Mouse (Mus musculus) forebrain, embryonic 14.5 days (tissue): ENCODE measurements around the gene Pard3b. TPM values are rescaled to one million over a fixed set of nuclear protein-coding genes. Genes with fewer than 3 reads are reported as not detected.

Experiments
- ATAC-seq: fragments of 200-750 bp; cut with Nextera tagmentation; 2 replicates; pipeline ENCODE4 v1.8.0; 2017; ENCODE audit warnings: mild to moderate bottlenecking, moderate library complexity
- DNase-seq: peaks from one replicate; pipeline ENCODE4 v3.0.0-alpha.2; 2015; ENCODE audit warnings: low spot score
- H3K27ac ChIP-seq: fragments of 300-500 bp; sonication (generic); 2 replicates; pipeline ENCODE4 v1.5.1; 2014; ENCODE audit warnings: low read depth, mild to moderate bottlenecking, control low read depth, low read length, moderate library complexity
- H3K27me3 ChIP-seq: fragments of 300-500 bp; sonication (generic); replicated peaks from 2 replicates; pipeline ENCODE4 v1.6.1; 2014; ENCODE audit warnings: low read length, control low read depth, mixed read lengths; ENCODE audit not compliant: control insufficient read depth, insufficient read depth
- H3K36me3 ChIP-seq: fragments of 300-500 bp; sonication (generic); 2 replicates; pipeline ENCODE4 v1.6.1; 2014; ENCODE audit warnings: low read length, control low read depth; ENCODE audit not compliant: control insufficient read depth, insufficient read depth
- H3K4me1 ChIP-seq: fragments of 300-500 bp; sonication (generic); 2 replicates; pipeline ENCODE4 v1.6.1; 2014; ENCODE audit warnings: antibody characterized with exemption, low read length, control low read depth; ENCODE audit not compliant: control insufficient read depth, insufficient read depth
- H3K4me2 ChIP-seq: fragments of 300-500 bp; sonication (generic); 2 replicates; pipeline ENCODE4 v1.6.1; 2014; ENCODE audit warnings: mild to moderate bottlenecking, control low read depth, low read length
- H3K4me3 ChIP-seq: fragments of 300-500 bp; sonication (generic); 2 replicates; pipeline ENCODE4 v1.5.1; 2014; ENCODE audit warnings: low read depth, low read length, control low read depth
- H3K9ac ChIP-seq: fragments of 300-500 bp; sonication (generic); 2 replicates; pipeline ENCODE4 v1.6.1; 2014; ENCODE audit warnings: mild to moderate bottlenecking, low read length, control low read depth, moderate library complexity
- H3K9me3 ChIP-seq: fragments of 300-500 bp; sonication (generic); replicated peaks from 2 replicates; pipeline ENCODE4 v1.6.1; 2016; ENCODE audit warnings: low read length, control low read depth, mixed read lengths; ENCODE audit not compliant: control insufficient read depth
- WGBS: fragments of 180-500 bp; shearing (Covaris S2); extraction: QIAGEN DNeasy Blood & Tissue Kit; methylation state at CpG from one replicate; pipeline ENCODE4 v1.1.7; 2014; 5-methylcytosine and 5-hydroxymethylcytosine counted together
- polyA plus RNA-seq: library from polyadenylated mRNA; unstranded; fragments of >200 nt; fragmentation: Nextera tagmentation; extraction: Ambion mirVana; gene quantifications from 2 replicates; pipeline ENCODE4 v1.2.1, GENCODE M21; 2014

Pard3b gene
- polyA plus RNA-seq, 1 experiment from 2014 or later = 4.3 TPM

DNA sequence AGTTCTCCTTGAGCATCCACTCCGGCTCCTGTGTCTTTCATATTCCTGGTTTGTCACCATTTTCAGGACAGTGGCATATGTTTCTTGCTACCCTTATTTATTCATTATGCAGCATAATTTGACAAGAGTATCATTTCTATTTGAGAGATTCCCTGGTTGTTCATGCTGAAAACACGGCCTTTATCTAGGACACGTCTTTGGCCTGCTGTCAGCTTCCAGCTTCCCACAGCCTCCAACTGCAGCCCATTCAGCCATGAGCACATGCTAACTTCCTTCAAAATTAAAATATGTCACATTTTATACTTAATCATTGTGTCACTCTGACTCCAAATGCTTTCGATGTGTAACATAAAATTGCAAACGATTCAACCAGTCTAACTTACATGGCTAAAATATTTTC, 596.5 kb downstream of the Pard3b start:
- H3K4me3 ChIP-seq = no peak overlapping the region
- no peak overlapping the region for H3K9ac ChIP-seq
- ATAC-seq = no peak
- WGBS = 85% methylated on average over 5 of the region's 5 CpGs
- no peak overlapping the region for H3K4me2 ChIP-seq
- no peaks in the 10 kb centered on the region for H3K36me3 ChIP-seq
- H3K9me3 ChIP-seq = no peaks in the 10 kb centered on the region
- H3K27me3 ChIP-seq = no peaks in the 10 kb centered on the region
- peaks cover 5% of the 10 kb centered on the region; the same call in 1 of the 2 replicates for H3K4me1 ChIP-seq
- no peak for DNase-seq
- no peak overlapping the region for H3K27ac ChIP-seq

DNA sequence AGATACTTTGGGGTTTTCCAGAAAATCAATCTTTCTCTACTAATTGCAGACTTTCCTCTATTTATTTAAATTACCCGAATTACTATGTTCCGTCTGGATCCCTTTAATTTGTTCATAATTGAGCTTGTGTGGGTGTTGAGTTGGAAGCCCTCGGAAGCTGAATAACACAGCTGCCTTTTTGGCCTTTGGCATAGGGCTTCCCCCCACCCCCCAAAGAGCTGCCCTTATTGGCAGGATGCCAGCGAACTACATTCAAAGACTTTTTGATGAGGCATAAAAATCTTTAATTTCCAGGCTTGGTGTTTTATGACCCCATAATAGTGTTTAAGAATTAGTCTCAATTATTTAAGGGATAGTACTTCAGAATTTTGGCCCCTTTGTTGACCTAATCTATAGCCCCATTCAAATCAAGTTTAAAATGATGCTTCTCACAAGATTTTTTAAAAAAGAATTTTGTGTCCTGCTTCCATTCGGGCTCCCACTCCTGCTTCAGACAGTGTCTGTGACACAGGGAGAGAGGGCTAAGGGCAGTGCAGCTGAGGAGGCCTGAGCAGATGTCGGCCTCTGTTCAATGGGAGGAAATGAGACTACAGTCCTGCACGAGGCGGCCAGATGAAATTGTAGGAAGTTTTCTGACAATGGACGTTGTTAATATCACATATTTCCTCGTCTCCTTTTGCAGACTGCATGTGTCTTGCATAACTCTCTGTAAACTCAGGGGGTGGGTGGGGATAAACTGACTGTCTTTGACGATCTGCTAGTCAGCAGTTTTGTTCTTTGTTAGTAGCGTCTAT, 605.8 kb downstream of the Pard3b start:
- WGBS = 30% methylated on average over 12 of the region's 12 CpGs
- DNase-seq = peak; percentile 72
- no peaks in the 10 kb centered on the region for H3K36me3 ChIP-seq
- H3K9ac ChIP-seq = no peak overlapping the region
- ATAC-seq = no peak; the same call in 1 of the 2 replicates
- no peaks in the 10 kb centered on the region for H3K9me3 ChIP-seq
- H3K4me1 ChIP-seq = no peaks in the 10 kb centered on the region; the same call in 1 of the 2 replicates
- no peak overlapping the region for H3K4me3 ChIP-seq
- no peaks in the 10 kb centered on the region for H3K27me3 ChIP-seq
- H3K4me2 ChIP-seq = no peak overlapping the region
- H3K27ac ChIP-seq = no peak overlapping the region

DNA sequence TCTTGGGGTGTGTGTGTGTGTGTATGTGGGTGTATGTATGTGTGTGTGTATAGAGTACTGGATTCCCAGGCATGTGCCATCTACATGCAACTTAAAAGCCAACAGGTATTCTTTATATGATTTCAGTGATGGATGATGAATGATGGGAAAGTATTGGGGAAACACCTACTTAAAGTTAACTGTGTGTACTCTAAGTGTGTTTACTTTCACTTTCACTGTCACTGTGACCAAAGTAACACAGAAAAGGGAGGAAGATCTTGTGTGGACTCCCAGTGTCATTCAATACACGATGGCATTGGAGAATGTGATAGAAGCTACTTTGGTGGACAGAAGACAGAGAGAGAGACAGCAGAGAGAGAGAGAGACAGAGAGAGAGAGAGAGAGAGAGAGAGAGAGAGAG, 613.8 kb downstream of the Pard3b start:
- DNase-seq (no peak), ATAC-seq (no peak)
- 93% methylated on average over 1 of the region's 1 CpGs for WGBS

DNA sequence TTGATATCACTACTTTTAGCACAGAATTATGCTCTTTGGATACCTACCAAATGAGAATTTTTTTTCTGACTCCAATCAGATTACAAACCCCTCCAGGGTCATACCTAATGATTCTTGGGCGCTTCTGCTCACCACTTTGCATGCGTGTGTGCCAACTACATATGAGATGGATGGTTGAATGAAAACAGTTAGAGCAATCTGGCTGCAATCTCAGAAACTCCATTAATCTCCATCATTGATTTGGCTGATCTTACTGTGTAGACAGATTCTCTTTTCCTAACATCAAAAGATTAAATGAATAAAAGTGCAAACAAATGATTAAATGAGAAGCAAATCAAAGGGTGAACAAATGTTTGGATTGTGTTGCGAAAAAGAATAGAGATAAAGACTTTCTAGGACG, 615.7 kb downstream of the Pard3b start:
- H3K4me2 ChIP-seq = no peak overlapping the region
- 38% methylated on average over 4 of the region's 4 CpGs for WGBS
- H3K9ac ChIP-seq = no peak overlapping the region
- 0 out of 2 replicates have a peak, but pooled peaks cover 3% of the 10 kb centered on the region for H3K4me1 ChIP-seq
- no peak overlapping the region for H3K4me3 ChIP-seq
- H3K27me3 ChIP-seq = no peaks in the 10 kb centered on the region
- DNase-seq = peak; percentile 67
- ATAC-seq = no peak
- no peak overlapping the region for H3K27ac ChIP-seq
- no peaks in the 10 kb centered on the region for H3K36me3 ChIP-seq
- no peaks in the 10 kb centered on the region for H3K9me3 ChIP-seq

More for the DNA sequence above, 613.8 kb downstream of the Pard3b start:
- H3K9me3 ChIP-seq = no peaks in the 10 kb centered on the region
- H3K9ac ChIP-seq = no peak overlapping the region
- H3K27me3 ChIP-seq = no peaks in the 10 kb centered on the region
- 0 out of 2 replicates have a peak, but pooled peaks cover 3% of the 10 kb centered on the region for H3K4me1 ChIP-seq
- no peak overlapping the region for H3K4me2 ChIP-seq
- no peak overlapping the region for H3K4me3 ChIP-seq
- no peak overlapping the region for H3K27ac ChIP-seq
- H3K36me3 ChIP-seq = no peaks in the 10 kb centered on the region

DNA sequence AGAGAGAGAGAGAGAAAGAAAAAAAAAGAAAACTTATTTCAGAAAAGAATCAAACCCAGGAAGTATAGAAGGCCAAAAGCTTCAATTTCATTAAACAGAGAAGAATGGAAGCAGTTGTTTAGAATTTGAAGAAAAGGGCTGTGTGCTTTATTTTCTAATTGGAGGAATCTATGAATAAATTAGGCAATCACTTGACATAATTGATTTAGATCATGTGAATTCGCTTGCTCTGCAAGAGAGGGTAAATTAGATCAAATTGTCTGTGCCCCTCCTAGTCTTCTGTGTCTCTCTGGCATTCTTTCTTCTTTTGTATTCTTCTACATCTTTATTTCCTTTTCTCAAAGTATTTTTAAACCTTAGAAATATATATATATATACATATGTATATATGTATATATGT, 616.3 kb downstream of the Pard3b start:
- Histone ChIP-seq H3K9ac (no peak overlapping the region), H3K4me3 (no peak overlapping the region), H3K4me1 (0 out of 2 replicates have a peak, but pooled peaks cover 3% of the 10 kb centered on the region), H3K27me3 (no peaks in the 10 kb centered on the region), H3K27ac (no peak overlapping the region), H3K9me3 (no peaks in the 10 kb centered on the region), H3K36me3 (no peaks in the 10 kb centered on the region), H3K4me2 (no peak overlapping the region)
- ATAC-seq = peak; percentile 44; the same call in 1 of the 2 replicates
- DNase-seq = peak; percentile 68
- WGBS = 14% methylated on average over 1 of the region's 1 CpGs

DNA sequence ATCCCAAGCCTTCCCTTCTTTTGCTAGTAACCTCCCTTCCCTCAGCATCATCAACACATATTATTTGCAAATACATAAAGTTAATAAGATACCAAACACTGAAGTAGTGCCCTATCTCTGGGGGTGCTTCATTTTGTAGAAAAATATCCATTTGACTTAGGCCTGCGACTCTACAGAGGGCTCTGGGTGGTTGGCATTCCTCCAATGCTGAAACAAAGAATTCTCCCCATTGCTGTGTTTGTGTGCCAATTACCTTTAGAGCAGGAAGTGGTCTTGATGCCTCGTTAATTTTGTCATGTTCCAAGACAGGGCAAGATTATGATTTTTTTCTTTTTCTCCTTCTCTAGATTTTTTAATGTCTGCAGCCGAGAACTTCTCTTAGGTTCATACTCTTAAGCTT, 637.8 kb downstream of the Pard3b start:
- 43% methylated on average over 3 of the region's 3 CpGs for WGBS
- no peak overlapping the region for H3K4me3 ChIP-seq
- no peaks in the 10 kb centered on the region for H3K9me3 ChIP-seq
- no peaks in the 10 kb centered on the region for H3K36me3 ChIP-seq
- H3K27ac ChIP-seq = no peak overlapping the region
- no peak for DNase-seq
- ATAC-seq = no peak
- no peaks in the 10 kb centered on the region for H3K27me3 ChIP-seq
- no peak overlapping the region for H3K9ac ChIP-seq
- H3K4me1 ChIP-seq = no peaks in the 10 kb centered on the region
- H3K4me2 ChIP-seq = no peak overlapping the region

DNA sequence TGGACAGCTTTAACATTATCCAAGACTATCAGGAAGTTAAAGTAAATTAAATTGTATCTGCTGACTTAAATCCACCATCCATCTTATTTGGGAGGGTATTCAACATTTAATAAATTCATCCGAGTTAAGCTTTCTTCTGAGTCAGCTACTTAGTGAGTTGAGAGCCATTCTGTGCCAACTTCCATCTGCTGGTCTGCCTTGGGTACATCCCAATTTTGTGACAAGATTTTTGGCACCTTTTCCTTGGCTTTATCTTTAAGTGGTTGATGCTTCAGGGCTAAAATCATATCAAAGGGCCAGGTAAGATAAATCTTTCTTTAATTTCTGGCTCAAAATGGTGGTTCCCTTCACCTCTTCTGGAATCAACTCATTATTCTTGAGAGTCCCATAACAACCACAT, 640.0 kb downstream of the Pard3b start:
- 70% methylated on average over 1 of the region's 1 CpGs for WGBS
- H3K27me3 ChIP-seq = no peaks in the 10 kb centered on the region
- no peaks in the 10 kb centered on the region for H3K36me3 ChIP-seq
- H3K27ac ChIP-seq = no peak overlapping the region
- no peak for DNase-seq
- H3K9me3 ChIP-seq = no peaks in the 10 kb centered on the region
- no peak for ATAC-seq
- H3K4me1 ChIP-seq = no peaks in the 10 kb centered on the region
- H3K4me2 ChIP-seq = no peak overlapping the region
- no peak overlapping the region for H3K9ac ChIP-seq
- H3K4me3 ChIP-seq = no peak overlapping the region

DNA sequence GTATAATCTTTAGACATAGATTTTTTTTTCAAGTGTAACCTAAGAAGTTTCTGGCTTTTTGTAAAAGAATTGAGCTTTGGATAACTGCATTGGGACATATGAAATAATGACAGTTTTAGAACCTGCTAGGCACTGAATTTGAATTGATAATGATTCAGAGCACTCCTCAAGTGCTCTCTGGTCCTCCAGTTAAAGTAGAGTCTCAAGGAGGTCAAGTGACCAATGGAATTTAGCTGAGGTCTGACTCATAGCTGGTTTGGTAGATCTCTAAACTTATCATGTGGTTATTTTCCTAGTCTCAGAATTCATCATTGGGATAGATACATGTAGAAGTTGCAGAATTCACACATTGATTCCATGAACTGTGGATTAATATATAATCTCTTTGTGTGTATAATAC, 642.0 kb downstream of the Pard3b start:
- DNase-seq = no peak

DNA sequence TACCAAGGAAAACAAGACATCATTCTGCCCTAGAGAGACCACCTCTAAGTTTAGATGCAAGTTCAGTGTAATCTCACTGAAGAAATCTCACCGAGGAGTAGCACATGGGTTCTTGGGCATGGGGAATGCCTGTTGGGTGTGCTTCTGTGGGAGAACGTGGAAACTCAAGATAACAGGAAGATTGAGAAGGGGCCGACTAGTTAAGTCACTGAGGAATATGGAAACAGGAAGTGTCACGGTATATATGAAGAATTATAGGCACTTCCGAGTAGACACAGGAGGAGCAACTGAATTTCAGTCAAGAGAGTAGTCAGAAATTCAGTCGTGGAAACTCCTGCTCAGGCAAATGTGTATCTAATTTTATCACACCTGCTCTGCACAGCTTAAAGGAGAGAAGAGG, 644.2 kb downstream of the Pard3b start:
- H3K4me2 ChIP-seq = no peak overlapping the region
- H3K27me3 ChIP-seq = no peaks in the 10 kb centered on the region
- ATAC-seq (no peak), DNase-seq (no peak)
- H3K4me3 ChIP-seq = no peak overlapping the region
- H3K9me3 ChIP-seq = no peaks in the 10 kb centered on the region
- no peaks in the 10 kb centered on the region for H3K36me3 ChIP-seq
- H3K27ac ChIP-seq = no peak overlapping the region
- 89% methylated on average over 6 of the region's 6 CpGs for WGBS
- no peaks in the 10 kb centered on the region for H3K4me1 ChIP-seq
- no peak overlapping the region for H3K9ac ChIP-seq

More for the DNA sequence above, 642.0 kb downstream of the Pard3b start:
- Histone ChIP-seq H3K4me2 (no peak overlapping the region), H3K4me1 (no peaks in the 10 kb centered on the region), H3K36me3 (no peaks in the 10 kb centered on the region), H3K27me3 (no peaks in the 10 kb centered on the region), H3K9me3 (no peaks in the 10 kb centered on the region), H3K4me3 (no peak overlapping the region), H3K27ac (no peak overlapping the region), H3K9ac (no peak overlapping the region)
- no peak for ATAC-seq
